Mouse (Mus musculus) frontal cortex, postnatal 36 days (tissue): ENCODE measurements around the gene Synj1.
A peak's percentile ranks its signal among the peaks of the same experiment; 100 is the strongest.

Experiments used
- DNase-seq, 2 experiments: peaks; one replicate each; pipeline ENCODE4 v3.0.0; 2022; ENCODE audit warnings: low spot score in 2 of 2

Synj1 gene

DNA sequence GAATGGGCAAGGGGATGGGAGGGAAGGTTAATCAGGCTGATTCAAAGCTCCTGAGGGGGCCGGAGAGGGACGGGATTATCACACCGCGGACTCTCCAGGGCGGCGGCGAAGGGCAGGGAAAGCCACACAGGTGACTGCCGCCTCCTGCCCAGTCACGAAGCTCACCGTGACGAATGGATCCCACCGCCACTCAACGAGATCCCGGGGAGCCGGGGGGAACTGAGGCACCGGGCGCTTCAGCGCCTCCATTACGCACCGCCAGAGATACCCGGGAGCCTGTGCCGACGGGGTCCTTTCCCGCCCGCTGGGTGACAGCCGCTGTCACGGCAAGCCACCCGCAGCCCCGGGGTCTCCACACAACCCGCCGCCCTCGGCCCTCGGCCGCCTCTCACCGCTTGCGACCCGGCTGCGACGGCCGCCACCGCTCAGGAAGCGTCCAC, 507 bp downstream of the Synj1 start:
- DNase-seq = peak in 1 of 2 experiments; percentile 42

DNA sequence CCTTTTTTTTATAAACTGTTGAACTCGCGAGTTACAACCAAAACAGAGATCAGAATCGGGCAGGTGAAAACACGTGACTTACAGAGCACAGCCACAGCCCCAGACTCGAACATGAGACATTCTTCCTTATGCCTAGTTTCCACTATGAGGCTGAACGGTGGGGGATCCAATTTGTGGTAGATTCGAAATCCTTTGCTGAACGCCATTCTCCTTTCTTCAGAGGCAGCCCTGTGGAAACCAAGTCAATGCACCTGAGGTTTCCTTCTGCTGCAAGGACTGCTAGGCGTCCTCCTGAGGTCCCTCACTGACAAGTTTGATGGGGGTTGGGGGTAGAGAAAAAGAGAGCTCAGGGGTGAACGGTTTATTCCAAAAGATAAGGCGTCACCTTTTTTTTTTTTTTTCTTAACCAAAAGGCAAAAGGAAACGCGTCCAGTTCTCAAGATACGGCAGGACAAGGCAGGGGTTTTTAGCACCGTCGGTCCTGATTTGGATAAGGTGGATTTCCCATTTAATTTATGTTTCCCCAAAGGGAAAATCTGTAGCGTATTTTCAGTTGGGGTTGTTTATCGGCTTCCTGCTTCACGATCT, 1.1 kb downstream of the Synj1 start:
- DNase-seq = peak in 1 of 2 experiments; percentile 26

DNA sequence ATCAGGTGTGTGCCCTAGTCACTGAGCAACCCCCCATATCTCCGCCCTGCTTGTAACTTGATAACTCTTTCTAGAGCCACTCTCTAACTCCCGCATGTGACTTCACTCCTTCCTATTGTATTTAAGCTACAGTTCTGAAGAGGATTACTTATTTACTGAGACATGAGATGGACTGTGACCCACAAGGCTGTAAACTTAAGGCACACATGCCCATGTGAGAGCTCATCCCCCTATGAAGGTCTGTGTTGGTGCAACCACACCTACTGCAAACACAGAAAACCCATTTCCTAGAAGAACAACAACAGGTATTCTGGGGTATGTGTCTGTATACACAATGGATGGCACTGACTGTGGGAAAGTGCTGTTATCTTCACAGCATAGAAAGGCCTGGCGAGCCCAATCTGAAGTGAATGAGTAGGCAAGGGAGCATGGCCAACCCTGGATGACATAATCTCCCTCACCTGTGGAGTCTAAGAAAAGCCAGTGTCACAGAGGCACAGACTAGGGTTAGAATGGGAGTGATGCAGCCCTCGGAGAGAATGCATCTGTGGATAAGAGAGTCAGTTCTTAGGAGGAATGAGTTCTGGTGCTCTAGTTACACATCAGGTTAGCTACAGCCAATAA, 6.1 kb downstream of the Synj1 start:
- no peak for DNase-seq

DNA sequence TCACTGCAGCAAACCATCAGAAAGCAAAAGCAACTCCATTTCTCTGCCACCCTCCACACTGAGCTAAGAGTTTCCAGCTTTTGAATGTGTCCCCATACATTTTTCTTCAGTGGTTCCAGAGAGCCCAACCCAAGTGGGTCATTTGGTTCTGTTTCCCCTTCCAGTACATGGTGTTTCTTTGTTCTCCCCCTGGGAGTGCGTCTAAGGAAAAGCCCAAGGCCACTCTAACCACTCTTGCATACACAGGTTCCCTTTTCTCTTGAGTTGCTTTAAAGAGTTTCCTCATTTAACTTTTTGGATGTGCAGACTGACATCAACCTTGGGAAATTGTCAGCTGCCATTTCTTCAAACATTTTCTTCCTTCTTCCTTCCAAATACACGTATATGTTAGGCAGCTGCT, 10.0 kb downstream of the Synj1 start:
- no peak for DNase-seq

DNA sequence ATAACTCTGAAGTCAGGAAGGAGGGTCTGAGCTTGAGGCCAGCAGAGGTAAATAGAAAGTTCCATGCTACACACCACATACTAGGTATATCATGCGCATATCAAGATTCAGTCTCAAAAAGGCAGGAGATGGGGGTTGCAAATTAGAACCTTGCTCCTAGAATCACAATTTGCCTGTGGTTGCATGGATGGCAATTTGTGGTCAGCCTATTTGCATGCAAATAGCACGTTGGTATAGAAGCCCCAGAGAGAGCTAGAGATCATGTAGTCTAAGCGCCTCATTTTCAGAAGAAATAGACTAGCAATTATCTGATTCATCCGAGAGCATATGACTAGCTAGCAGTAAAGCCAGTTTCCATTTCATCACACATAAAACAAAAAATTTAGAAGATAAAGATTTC, 11.3 kb downstream of the Synj1 start:
- no peak for DNase-seq

DNA sequence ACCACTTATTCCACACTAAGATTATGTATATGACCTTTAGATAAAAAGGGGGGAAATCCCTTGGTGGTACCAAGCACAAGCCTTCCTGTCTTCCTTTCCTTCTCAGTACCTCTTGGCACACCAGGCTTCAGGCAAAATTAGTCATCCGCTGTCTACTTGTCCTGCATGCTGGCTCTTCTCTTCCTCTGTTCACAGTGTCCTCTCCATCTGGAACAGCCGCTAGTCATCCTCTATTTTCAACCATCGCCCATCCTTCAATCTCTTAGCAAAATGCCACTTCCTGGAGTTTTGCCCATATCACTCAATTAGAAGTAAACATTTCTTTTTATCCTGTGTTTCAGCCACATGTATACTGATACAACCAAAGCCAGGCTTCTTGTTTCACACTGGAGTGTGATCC, 13.3 kb downstream of the Synj1 start:
- peak in 1 of 2 experiments; percentile 32 for DNase-seq

DNA sequence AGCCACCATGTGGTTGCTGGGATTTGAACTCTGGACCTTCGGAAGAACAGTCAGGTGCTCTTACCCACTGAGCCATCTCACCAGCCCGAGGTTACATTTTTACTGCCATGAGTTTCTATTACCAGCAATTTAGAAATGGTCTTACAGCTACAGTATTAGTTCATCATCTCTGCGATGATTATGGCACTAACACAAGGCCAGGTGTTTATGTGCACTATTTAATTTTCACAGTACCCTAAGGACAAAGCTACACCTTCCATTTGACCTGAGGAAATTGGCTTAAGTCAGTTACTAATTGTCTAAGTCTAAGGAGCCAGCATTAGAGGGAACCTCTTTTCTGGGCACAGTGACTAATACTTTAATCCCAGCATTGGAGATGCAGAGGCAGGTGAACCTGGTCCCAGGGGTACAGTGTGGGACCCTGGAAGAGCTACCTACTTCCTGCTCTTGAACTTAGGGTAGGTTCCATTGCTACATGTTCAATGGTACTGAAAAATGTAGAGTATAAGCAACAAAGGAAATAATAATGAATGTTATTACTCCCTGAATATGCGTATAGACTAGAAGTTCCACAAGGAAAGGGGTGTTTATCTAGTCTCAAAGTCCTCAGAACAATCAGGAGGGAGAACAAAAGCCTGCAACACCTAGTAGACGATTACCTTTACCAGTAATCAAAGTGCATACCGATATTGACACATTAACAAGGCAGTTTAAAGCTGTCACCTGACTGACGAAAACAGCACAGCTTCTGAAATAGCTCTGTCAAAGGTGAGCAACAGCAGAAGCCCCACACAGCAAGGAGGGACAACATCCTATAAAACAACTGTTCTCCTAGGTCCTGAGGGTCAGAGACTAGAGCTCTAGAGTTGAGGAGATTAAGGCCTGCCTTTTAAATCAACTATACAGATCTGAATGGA, 14.5 kb downstream of the Synj1 start:
- DNase-seq = no peak

DNA sequence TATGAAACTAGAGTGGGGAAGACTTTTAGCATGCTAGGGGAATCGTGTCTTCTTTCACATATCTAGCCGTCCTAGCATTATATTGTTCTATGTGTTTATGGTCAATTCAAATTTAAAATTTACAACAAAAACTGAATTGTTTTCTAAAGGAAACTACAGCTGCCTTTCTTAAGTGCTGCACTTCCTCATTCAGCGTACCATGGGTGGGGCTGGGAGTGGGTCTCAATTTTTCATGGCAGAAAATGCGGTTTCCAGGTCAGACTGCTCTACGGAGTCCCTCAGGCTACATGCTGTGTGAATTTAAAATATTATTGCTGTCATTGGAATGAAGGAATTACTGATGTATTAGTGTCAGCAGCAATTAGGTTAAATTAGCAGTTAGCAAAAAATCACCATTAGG, 15.6 kb downstream of the Synj1 start:
- no peak for DNase-seq

DNA sequence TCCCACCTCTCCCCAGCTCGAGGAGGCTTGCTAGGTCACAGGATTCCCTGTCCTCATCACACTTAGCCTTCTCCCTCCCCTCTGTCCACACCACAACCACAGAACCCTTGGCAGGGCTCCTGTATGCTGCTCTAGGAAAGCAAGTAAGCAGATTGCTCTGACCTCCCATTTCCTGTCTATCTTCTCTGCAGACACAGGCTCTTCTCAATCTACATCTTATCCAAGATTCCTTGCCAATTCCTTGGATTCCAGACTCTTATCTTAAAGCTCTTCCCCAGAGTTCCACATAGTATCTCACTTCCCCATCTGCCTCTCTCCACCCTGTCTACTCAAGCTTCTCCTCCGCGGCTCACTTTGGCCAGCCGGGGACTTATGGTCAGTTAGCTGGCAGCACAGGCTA, 16.1 kb downstream of the Synj1 start:
- no peak for DNase-seq

DNA sequence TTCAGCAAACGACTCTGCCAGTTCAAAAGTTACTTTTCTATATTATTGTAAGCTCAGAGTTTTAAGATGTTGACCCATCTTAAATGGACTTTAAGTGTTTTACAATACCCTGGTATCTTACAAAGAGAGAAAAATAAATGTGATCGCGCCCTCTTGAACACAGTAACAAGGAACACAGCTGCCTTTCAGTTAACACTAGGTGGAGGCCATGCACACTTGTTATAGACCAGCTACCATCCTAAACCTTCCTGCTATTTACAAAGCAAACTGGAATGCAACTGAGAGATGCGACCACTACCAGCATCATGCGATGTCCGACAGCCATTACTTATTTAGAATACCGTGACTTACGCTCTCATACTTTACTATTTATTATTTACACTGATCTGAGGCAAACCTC, 21.9 kb downstream of the Synj1 start:
- no peak for DNase-seq

DNA sequence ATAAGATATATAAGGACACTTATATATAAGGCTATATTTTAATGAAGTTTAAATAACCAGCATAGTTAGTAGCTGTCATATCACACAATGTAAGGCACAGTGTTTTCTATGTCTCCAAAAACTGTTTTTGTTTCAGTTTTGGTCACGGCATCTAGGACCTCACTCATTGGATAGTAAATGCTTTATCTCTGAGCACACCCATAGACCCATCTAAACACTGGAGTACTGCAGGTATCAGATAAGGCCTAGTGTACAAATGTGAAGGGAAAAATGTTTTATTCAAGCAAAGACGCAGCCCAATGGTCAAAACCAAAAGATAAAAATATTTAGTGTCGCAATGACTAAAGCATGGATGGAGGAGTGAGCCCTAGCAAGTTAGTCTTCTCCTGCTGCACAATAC, 22.4 kb downstream of the Synj1 start:
- no peak for DNase-seq

DNA sequence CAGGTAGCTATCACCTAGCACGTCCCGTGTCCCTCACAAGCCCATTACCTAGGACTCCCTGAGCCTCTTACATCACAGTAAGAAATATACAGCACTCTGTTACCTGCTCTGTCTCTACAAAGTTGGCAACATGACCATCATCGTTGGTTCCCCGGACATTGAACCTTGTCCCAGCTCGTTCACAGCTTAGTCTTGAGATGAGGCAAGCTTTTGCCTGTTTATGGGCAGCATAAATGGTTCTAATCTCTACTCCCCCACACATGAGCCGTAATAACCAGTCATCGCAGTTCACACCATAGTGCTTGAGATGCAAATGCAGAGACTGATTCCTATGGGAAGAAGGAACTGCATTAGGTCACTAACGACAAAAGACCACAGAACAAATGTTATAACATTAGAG, 23.1 kb downstream of the Synj1 start:
- DNase-seq = no peak

DNA sequence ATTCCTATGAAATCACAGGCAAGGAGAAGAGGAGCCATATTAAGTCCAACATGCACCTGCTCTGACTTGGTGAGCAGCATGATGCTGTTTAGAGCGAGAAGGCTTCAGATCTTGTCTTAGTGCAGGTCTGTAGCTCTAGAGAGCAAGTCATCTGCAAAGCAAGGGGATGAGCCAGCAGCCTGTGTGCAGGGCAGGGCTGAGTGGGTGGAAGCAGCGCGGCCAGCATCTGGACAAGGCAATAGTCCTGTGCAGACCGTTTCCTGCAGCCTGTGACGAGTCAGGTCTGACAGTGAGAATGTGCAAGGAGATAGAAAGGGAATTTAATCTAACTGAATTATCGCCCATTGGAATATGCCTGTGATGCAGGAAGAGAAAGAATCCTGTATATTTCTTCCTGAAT, 40.1 kb downstream of the Synj1 start:
- DNase-seq = no peak

DNA sequence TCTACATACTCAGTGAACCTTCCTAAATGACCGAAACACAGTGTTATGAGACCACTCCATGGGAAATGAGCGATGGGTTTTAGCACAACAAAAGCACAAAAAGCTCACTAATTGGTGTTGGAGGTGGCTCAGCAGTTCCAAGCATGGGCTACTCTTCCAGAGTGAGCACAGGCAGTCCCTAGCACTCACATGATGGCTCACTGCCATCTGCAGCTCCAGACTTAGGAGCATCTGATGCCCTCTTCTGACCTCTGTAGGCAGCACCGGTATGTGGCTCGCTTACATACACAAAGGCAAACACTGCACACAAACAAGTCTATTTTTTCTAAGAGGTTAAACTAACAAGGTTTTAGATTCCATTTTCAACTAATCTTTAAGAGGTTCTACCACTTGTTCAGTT, 44.9 kb downstream of the Synj1 start:
- DNase-seq = no peak

DNA sequence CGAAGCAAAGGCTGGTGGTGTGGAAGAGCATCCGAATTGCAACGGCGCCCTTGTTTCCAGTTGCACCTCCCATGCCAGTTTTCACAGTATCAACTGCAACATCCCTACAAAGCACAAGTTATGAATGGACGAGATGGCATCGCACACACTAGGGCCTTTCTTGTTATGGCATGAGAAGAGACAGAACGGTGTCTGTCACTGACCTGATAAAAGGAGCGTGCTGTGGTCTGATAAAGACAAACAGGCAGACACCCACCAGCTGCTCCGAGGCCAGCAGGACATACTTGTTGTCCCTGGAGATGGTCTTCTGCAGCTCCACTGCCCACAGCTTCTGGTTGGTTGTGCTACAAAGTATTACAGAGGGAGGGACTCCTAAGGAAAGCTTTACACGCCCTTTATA, 46.8 kb downstream of the Synj1 start:
- DNase-seq = no peak

DNA sequence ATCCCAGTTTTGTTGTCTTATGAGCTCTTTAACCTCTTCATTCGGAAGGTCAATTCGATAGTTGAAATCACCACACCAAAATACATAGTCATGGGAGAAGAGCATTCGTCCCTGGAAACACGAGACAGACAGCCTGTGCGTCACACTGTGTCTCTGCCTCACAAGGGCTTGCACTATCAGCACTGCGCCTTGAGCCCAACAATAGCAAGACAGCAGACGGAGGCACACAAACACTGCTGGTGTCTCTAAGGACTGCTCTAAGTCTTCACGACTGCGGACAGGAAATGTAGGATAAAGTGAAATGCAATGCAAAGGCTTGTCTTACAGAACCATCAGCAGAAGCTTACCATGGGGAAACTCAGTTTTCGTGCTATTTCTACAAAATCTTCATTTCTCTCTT, 47.2 kb downstream of the Synj1 start:
- DNase-seq = no peak

DNA sequence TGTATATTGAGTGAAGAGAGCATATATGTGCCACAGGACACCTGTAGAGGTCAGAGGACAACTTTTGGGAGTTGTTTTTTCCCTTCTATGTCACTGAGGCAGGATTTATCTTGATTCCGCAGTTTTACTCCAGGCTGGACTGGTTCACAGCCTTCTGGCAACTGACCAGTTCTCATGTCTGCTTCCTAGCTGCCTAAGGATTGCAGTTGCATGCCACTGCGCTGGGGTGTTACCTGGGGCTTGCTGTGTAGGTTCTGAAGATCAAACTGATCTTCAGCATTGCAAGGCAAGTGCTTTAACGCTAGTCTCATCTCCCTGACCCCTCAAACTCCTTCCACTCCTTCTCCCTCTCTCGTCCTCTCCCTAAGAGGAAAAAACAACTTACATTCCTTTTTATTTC, 47.9 kb downstream of the Synj1 start:
- DNase-seq = no peak

DNA sequence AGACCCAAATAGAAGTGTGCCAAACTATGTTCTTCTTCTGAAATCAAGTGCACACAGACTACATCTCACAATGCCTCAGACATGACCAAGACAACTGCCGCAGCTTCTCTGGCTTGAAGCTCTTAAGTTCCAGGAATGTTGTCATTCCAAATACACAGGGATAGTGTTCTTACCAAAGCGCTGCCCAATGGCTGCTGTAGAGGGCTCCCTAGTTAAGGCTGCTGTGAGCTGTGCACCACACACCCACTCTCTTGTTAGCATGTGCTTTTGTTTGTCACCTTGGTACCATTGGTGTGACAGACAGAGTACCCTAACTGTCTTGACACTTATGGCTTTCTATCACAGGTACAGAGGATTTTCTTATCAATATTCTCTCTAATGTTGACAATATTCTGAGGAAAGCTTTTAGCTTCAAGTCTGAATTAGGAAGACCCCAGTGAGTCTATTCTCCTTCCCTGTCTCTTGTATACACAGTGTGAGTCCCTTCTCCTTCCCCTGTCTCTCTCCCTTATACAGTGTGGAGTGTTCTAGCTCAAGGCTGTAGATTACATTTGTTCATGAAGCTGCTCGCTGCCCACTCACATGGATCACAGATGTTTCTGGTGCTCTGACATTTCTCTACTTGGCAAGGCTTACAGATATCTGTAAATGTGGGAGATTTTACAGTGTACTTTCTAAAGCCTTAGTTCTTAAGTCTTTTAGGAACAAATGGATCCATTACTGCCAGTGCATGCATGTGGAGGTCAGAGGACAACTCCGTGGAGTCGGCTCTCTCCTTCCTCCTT, 52.6 kb downstream of the Synj1 start:
- peak; percentile 48 to 78 for DNase-seq

DNA sequence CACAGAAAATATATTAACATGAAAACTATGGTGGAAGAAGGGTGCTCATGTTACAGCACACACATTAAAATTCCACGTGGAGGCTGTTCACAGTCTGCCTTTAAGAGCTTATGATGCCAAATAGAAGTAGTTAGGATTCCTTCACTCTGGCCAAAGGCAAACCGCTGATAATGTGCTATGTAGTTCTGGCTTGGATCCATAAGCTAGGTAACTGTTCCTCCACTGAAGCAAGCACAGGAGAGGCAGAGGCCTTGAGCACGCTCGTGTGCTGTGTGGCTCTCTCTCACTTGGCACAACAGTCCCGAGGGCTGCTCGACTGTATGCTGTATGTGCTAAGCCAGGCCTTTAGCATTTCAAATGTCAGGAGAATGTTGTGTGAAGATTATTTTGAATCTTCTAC, 55.6 kb downstream of the Synj1 start:
- DNase-seq = no peak

DNA sequence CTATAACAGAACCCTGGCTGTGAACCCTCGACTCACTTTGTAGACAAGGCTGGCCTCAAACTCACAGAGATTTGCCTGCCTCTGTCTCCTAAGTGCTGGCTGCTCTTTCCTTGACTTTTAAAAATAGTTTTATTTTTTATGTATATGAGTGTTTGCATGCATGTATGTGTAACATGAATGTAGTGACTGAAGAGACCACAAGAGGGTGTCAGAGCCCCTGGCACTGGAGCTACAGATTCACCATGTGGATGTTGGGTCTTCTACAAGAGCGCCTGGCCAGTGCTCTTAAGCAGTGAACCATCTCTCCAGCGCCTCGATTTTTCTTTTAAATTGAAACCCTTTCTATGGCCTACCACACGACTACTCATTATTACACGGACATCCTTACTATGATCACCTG, 57.3 kb downstream of the Synj1 start:
- DNase-seq = no peak

DNA sequence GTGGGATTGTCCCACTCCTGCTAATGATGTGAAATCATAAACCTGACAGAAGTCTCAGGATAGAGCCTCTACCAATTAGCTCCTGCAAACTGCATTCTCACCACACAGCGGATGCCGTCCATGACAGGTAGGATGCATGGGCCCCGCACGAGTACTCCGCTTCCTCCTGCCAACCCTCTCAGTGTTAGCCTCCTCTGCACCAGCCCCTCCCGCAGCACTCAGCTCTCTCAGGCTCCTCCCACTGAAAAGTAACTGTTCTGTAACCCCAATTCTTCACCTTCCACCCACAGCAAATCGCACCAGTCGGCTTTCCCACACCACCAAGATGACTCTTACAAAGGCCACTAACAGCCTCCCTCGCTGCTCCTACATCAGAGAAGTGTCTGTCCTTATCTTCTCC, 58.0 kb downstream of the Synj1 start:
- DNase-seq = no peak

DNA sequence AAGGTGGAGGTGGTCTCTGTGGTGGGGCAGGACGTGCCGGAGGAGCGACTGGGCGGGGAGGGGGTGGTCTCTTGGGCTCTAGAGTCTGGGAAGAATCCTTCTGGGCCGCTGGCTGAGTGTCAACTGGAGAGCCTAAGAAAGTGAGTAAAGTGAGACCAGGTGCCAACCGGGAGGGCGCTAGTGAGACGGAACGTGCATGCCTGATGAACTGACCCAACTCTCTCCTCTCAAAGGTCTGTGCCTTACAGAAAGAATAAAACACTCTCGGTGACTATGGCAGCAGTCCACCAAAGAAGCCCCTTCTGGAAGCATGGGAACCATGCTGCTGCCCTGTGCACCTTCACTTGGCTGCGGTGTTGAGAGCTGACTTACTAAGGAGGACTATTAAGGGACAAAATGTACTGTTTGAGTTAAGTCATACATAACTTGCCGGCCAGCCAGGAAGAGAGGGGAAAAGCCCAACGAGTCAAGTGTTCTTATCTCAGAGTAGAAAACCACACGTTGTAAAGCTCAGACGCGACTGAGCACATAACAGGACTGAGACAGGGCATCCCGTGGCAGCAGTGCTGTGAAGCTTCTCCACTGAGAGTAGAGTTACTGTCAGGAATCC, 60.6 kb downstream of the Synj1 start:
- DNase-seq = no peak
